Comparison of ENCODE assay signal across 8 mouse cellular contexts in the genomic region with DNA sequence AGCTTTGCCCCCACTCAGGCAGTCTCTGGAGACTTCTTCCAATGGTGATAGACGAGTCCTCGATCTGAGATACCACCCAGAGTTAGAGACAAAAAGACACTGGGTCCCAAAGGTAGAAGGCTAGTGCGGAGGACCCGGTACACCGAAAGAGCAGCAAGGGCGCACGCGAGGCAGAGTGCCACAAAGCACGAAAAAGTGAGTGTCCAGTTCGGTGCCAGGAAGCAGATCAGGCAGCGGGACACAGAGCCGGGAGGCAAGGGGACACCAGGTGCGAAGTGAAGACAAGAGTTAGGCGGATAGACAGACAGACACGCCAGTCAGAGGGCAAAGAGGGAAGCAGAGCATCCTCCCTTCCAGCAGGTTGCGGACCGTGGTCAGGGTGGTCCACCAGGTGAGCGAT. TPM values are rescaled to one million over a fixed set of nuclear protein-coding genes. Genes with fewer than 3 reads are reported as not detected.
A peak's percentile ranks its signal among the peaks of the same experiment; 100 is the strongest.
DNase-seq lines count a peak whose midpoint lies in the region; ATAC-seq lines count a peak whose summit lies in the region.

A gene (plus strand): TSS at position 252 of the 400 bp plus-strand sequence.

- H3K4me1 ChIP-seq in intestine, embryonic 15.5 days (replicated peaks) = peaks cover 12% of the 10 kb centered on the region
- H3K4me1 ChIP-seq in midbrain, embryonic 12.5 days = peaks cover 46% of the 10 kb centered on the region

- no peaks in the 10 kb centered on the region for H3K9me3 ChIP-seq in intestine, embryonic 15.5 days
- no peaks in the 10 kb centered on the region for H3K9me3 ChIP-seq in midbrain, embryonic 12.5 days

- peak within 1 kb of the TSS; percentile 97 for H3K4me2 ChIP-seq in intestine, embryonic 15.5 days (replicated peaks)
- peak within 1 kb of the TSS; percentile 65 for H3K4me2 ChIP-seq in midbrain, embryonic 12.5 days (replicated peaks)

- H3K4me3 ChIP-seq in intestine, embryonic 15.5 days (replicated peaks) = peak within 1 kb of the TSS; percentile 60
- H3K4me3 ChIP-seq in midbrain, embryonic 12.5 days = peak within 1 kb of the TSS; percentile 73

- H3K36me3 ChIP-seq in intestine, embryonic 15.5 days = no peaks in the 10 kb centered on the region
- no peaks in the 10 kb centered on the region for H3K36me3 ChIP-seq in midbrain, embryonic 12.5 days

- WGBS in intestine, embryonic 15.5 days = 1% methylated on average over 18 of the region's 18 CpGs
- 1% methylated on average over 18 of the region's 18 CpGs for WGBS in midbrain, embryonic 12.5 days

- no peak; the same call in 1 of the 2 replicates for ATAC-seq in intestine, embryonic 15.5 days
- ATAC-seq in midbrain, embryonic 12.5 days (ENCODE audit: low FRiP score, low read depth) = no peak

- no peak for DNase-seq in layer of hippocampus, adult 8-10 months (ENCODE audit: low spot score in 2 of 2)
- no peak for DNase-seq in layer of hippocampus, adult 9-10 months (ENCODE audit: low spot score)
- DNase-seq in adrenal gland, postnatal 10 days = no peak
- no peak for DNase-seq in gastrocnemius, postnatal 14 days
- DNase-seq in right cerebral cortex, postnatal 25 days = no peak
- no peak for DNase-seq in kidney, postnatal 14 days

- H3K27ac ChIP-seq in intestine, embryonic 15.5 days = peak within 1 kb of the TSS; percentile 44; the same call in 1 of the 2 replicates
- H3K27ac ChIP-seq in midbrain, embryonic 12.5 days (replicated peaks) = peak within 1 kb of the TSS; percentile 99

- H3K27me3 ChIP-seq in intestine, embryonic 15.5 days (replicated peaks) = peaks cover 47% of the 10 kb centered on the region
- H3K27me3 ChIP-seq in midbrain, embryonic 12.5 days = peaks cover 26% of the 10 kb centered on the region

- H3K9ac ChIP-seq in intestine, embryonic 15.5 days = peak within 1 kb of the TSS; percentile 34
- H3K9ac ChIP-seq in midbrain, embryonic 12.5 days (replicated peaks) = peak within 1 kb of the TSS; percentile 91

- intact Hi-C loops in gastrocnemius, postnatal 14 days (cut with DNase I; ENCODE audit: low total_unique reads) = no loop called here

RNA-seq across cellular contexts. Expression of the gene that starts here (rescaled TPM):
- total RNA-seq in layer of hippocampus, adult 8-10 months (2022) = 10 to 100 TPM; 12.5 to 17.7 (median 15.6) TPM
- total RNA-seq in adrenal gland, postnatal 10 days (2021) = 10 to 100 TPM; 22.3 to 23.9 TPM
- 10 to 100 TPM; 11.5 to 12.9 TPM for total RNA-seq in gastrocnemius, postnatal 14 days (2021)
- polyA plus RNA-seq in intestine, embryonic 15.5 days (2015; fragmentation: Nextera tagmentation; extraction: Ambion mirVana) = 32.9 and 33.9 TPM in 2 replicates
- polyA plus RNA-seq in midbrain, embryonic 12.5 days (2016; fragmentation: Nextera tagmentation; extraction: Ambion mirVana) = 94.7 and 95.2 TPM in 2 replicates
